Mouse (Mus musculus) forebrain, embryonic 13.5 days (tissue): ENCODE data around the gene Herc6. TPM values are rescaled to one million over a fixed set of nuclear protein-coding genes. Genes with fewer than 3 reads are reported as not detected.

Experiments used
- ATAC-seq: fragments of 200-750 bp; cut with Nextera tagmentation; 2 replicates; pipeline ENCODE4 v1.8.0; 2017
- H3K27ac ChIP-seq: fragments of 300-500 bp; sonication (generic); 2 replicates; pipeline ENCODE4 v1.5.1; 2015; ENCODE audit warnings: inconsistent platforms, mild to moderate bottlenecking, moderate library complexity
- H3K27me3 ChIP-seq: fragments of 300-500 bp; sonication (generic); 2 replicates; pipeline ENCODE4 v1.6.1; 2015; ENCODE audit warnings: mild to moderate bottlenecking, inconsistent platforms
- H3K36me3 ChIP-seq: fragments of 300-500 bp; sonication (generic); 2 replicates; pipeline ENCODE4 v1.6.1; 2015; ENCODE audit warnings: mild to moderate bottlenecking, inconsistent platforms; ENCODE audit not compliant: poor library complexity, severe bottlenecking
- H3K4me1 ChIP-seq: fragments of 300-500 bp; sonication (generic); 2 replicates; pipeline ENCODE4 v1.6.1; 2015; ENCODE audit warnings: inconsistent platforms
- H3K4me2 ChIP-seq: fragments of 300-500 bp; sonication (generic); 2 replicates; pipeline ENCODE4 v1.6.1; 2015; ENCODE audit warnings: inconsistent platforms, mild to moderate bottlenecking, moderate library complexity
- H3K4me3 ChIP-seq: fragments of 300-500 bp; sonication (generic); 2 replicates; pipeline ENCODE4 v1.5.1; 2015; ENCODE audit warnings: mild to moderate bottlenecking, inconsistent platforms
- H3K9ac ChIP-seq: fragments of 300-500 bp; sonication (generic); 2 replicates; pipeline ENCODE4 v1.6.1; 2015; ENCODE audit warnings: mild to moderate bottlenecking, inconsistent platforms
- H3K9me3 ChIP-seq: fragments of 300-500 bp; sonication (generic); replicated peaks from 2 replicates; pipeline ENCODE4 v1.6.1; 2016; ENCODE audit warnings: inconsistent platforms
- WGBS: fragments of 180-500 bp; shearing (Covaris S2); methylation state at CpG from one replicate; pipeline ENCODE4 v1.1.7; 2015; 5-methylcytosine and 5-hydroxymethylcytosine counted together
- polyA plus RNA-seq: library from polyadenylated mRNA; unstranded; fragments of >200 nt; fragmentation: Nextera tagmentation; extraction: Ambion mirVana; gene quantifications from 2 replicates; pipeline ENCODE4 v1.2.1, GENCODE M21; 2015

Herc6 gene
- polyA plus RNA-seq, 1 experiment from 2014 or later, result 2.6 TPM

- 0% methylated on average over 10 of the region's 10 CpGs for WGBS
- H3K4me2 ChIP-seq, result peak within 1 kb of the TSS; percentile 68
- H3K27ac ChIP-seq, result peak within 1 kb of the TSS; percentile 99
- H3K4me3 ChIP-seq, result peak within 1 kb of the TSS; percentile 73
- ATAC-seq, result peak; percentile 11; the same call in 1 of the 2 replicates
- H3K36me3 ChIP-seq, result no peaks in the 10 kb centered on the region
- peaks cover 24% of the 10 kb centered on the region for H3K4me1 ChIP-seq
- peak within 1 kb of the TSS; percentile 93 for H3K9ac ChIP-seq
- H3K27me3 ChIP-seq, result no peaks in the 10 kb centered on the region
- no peaks in the 10 kb centered on the region for H3K9me3 ChIP-seq
Measured at GRCm38 (mm10) chr6:57702376-57702742, 121.6 kb downstream of the Herc6 start, which contains the start of gene Lancl2. Lancl2 (plus strand) TSS chr6:57702540.

DNA sequence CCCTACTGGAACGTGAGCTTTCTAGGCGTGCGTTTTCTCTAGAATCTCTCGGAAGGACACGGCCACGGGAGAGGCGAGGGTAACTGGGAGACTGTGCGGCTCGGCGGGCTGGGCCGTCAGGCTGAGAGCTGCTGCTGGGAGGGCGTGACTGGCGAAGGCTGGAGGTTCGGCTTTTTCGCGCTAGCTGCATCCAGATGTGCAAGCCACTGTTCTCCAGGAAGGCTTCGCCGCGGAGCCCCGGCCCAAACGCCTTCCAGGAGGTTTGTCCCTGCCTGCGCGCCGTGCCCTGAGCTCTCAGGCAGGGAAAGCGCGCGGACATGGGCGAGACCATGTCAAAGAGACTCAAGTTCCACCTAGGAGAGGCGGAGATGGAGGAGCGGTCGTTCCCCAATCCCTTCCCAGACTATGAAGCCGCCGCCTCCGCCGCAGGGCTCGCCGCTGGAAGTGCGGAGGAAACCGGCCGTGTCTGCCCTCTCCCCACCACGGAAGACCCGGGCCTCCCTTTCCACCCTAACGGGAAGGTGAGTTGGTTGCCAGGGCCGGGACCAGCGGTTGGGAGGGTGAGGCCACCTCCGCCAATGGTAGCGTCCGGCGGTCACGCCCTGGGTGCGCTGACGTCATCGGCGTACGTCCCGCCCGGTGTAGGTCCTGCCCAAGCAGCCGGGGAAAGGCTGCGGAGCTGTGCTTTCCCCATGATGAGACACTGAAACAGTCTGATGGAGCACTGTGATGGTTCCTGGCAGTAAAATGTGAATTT lies 122.1 kb downstream of the Herc6 start:
- WGBS, result under 1% methylated on average over 59 of the region's 59 CpGs
- Histone ChIP-seq H3K36me3 (no peaks in the 10 kb centered on the region), H3K4me1 (peaks cover 24% of the 10 kb centered on the region), H3K9me3 (no peaks in the 10 kb centered on the region), H3K27ac (peak overlapping the region; percentile 99), H3K9ac (peak overlapping the region; percentile 93), H3K27me3 (no peaks in the 10 kb centered on the region), H3K4me3 (peak overlapping the region; percentile 73), H3K4me2 (peak overlapping the region; percentile 68)
- peak; percentile 98 for ATAC-seq

DNA sequence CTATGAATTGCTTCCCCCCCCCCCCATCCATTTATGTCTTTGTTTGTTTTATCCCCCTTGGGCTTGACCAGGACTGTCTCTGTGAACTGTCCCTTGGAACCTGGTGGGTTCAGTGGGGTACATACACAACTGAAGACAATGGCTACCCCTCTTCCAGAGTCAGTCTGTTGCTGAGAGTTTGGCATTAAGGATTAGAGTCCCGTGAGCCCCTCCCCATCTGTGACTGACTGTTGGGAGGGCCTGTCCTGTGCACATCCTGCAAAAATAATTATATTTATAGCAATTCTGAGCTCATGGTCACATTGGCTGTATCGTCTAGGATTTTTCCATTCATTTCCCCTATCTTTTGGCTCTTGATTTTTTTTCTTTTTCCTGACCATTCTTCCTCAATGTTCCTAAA lies 122.9 kb downstream of the Herc6 start:
- Histone ChIP-seq H3K4me2 (peak overlapping the region; percentile 68), H3K27me3 (no peaks in the 10 kb centered on the region), H3K9ac (peak overlapping the region; percentile 93), H3K36me3 (no peaks in the 10 kb centered on the region), H3K4me3 (peak overlapping the region; percentile 73), H3K27ac (peak overlapping the region; percentile 99), H3K9me3 (no peaks in the 10 kb centered on the region), H3K4me1 (peaks cover 24% of the 10 kb centered on the region)
- peak; percentile 48 for ATAC-seq
- 28% methylated on average over 2 of the region's 2 CpGs for WGBS

GRCm38 (mm10) chr6:57706721-57707120 lies 125.9 kb downstream of the Herc6 start:
- WGBS, result 86% methylated on average over 1 of the region's 1 CpGs
- H3K9ac ChIP-seq, result no peak overlapping the region
- H3K36me3 ChIP-seq, result no peaks in the 10 kb centered on the region
- H3K4me2 ChIP-seq, result no peak overlapping the region
- no peaks in the 10 kb centered on the region for H3K27me3 ChIP-seq
- H3K27ac ChIP-seq, result no peak overlapping the region
- no peak overlapping the region for H3K4me3 ChIP-seq
- ATAC-seq, result no peak
- no peaks in the 10 kb centered on the region for H3K9me3 ChIP-seq
- H3K4me1 ChIP-seq, result peaks cover 18% of the 10 kb centered on the region

DNA sequence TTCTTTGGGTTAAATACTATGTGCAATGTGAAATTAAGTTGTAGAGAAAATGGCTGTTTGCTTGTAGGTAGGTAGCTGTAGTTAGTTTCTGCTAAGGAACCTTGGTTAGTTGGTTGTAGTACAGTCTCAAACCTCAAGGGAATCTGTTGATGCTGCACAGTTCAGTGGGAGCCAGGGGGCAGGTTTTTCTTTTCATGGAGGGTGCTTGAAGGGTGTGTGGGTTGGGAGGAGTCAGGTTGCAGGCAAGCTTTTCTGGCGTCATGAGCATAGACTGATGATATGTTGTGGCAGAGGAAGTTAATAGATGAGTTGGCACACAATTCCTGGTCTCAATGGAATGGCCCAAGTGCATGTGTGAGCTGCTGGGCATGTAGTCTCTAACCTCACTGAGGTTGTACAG lies 130.9 kb downstream of the Herc6 start:
- H3K27ac ChIP-seq, result no peak overlapping the region
- no peaks in the 10 kb centered on the region for H3K9me3 ChIP-seq
- 39% methylated on average over 1 of the region's 1 CpGs for WGBS
- no peak overlapping the region for H3K9ac ChIP-seq
- peaks cover 11% of the 10 kb centered on the region for H3K36me3 ChIP-seq
- H3K27me3 ChIP-seq, result no peaks in the 10 kb centered on the region
- H3K4me3 ChIP-seq, result no peak overlapping the region
- H3K4me1 ChIP-seq, result no peaks in the 10 kb centered on the region
- 0 out of 2 replicates have a peak, but pooled peaks have one; percentile 8 for ATAC-seq
- no peak overlapping the region for H3K4me2 ChIP-seq

Other genes starting within 250 kb of the Herc6 start
- gene Vmn1r17, start 217.3 kb upstream of the Herc6 start, polyA plus RNA-seq, result not detected in 2 replicates
- gene Vmn1r18, start 185.2 kb upstream of the Herc6 start, polyA plus RNA-seq, result not detected in 2 replicates
- gene Vmn1r19, start 177.2 kb upstream of the Herc6 start, polyA plus RNA-seq, result not detected in 2 replicates
- gene Vmn1r20, start 152.1 kb upstream of the Herc6 start, polyA plus RNA-seq, result not detected in 2 replicates
- 6.5 and 6.6 TPM in 2 replicates for gene Ppm1k, start 45.5 kb upstream of the Herc6 start, polyA plus RNA-seq
- 10.9 and 11.7 TPM in 2 replicates for gene Pyurf, start 111.1 kb downstream of the Herc6 start, polyA plus RNA-seq
- 56.3 and 68.6 TPM in 2 replicates for gene Lancl2, start 121.5 kb downstream of the Herc6 start, polyA plus RNA-seq
- gene Vopp1, start 244.2 kb downstream of the Herc6 start, polyA plus RNA-seq, result 114 and 117 TPM in 2 replicates